Mouse (Mus musculus): ENCODE results near the gene 4933417A18Rik. TPM values are rescaled to one million over a fixed set of nuclear protein-coding genes. Genes with fewer than 3 reads are reported as not detected.
A peak's percentile ranks its signal among the peaks of the same experiment; 100 is the strongest.
"Not testable (repeated sequence)": the region's sequence is repeated elsewhere in the genome, so short reads cannot be mapped to it uniquely, and the experiment has no call there.

4933417A18Rik gene
- not detected for polyA plus RNA-seq (2012; fragmentation: generic; extraction: Trizol)

DNA sequence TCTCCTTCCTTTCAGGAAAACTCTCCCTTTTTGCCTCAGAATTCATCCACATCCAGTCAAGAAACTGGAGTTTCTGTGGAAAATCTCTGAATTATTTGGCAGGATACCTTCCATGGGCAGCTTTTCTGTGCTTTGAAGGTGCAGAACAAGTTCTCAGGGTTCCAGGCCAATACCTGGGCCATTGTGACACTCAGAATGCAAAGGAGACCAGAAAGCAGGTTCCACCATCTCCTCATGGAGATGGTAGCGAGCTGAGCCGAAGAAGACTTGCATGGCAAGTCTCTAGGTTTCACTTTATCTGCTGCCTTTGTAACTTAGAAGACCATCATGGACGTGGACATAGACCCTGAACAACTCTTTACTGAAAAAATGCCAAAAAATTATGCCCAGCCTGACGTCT lies at the start of gene 4933417A18Rik, which contains the start of gene Fam217a:
4933417A18Rik (plus strand) TSS at position 200 of the 400 bp plus-strand sequence.
Fam217a (minus strand) TSS at position 101 of the 400 bp plus-strand sequence.
- Histone ChIP-seq H3K79me2 (ENCODE audit: control insufficient read depth, insufficient read depth) (no peaks in the 10 kb centered on the region), H3K27me3 (ENCODE audit: control insufficient read depth, insufficient read depth, insufficient read length) (peaks cover 4% of the 10 kb centered on the region), H3K4me3 (no peak within 1 kb of the TSS), H3K36me3 (ENCODE audit: control insufficient read depth, insufficient read depth) (no peaks in the 10 kb centered on the region), H3ac (ENCODE audit: control insufficient read depth, insufficient read length) (no peak within 1 kb of the TSS), H3K4me2 (ENCODE audit: low read depth) (no peak within 1 kb of the TSS)
- no peak for TF ChIP-seq MYOG (IDR thresholded peaks at IDR 0.05; ENCODE audit: control insufficient read depth in 1 of 3, insufficient read depth in 1 of 3, insufficient read length in 2 of 3, low read depth in 2 of 3)

GRCm38 (mm10) chr13:34874736-34875135 lies 49.5 kb upstream of the 4933417A18Rik start:
- H3K79me2 ChIP-seq (ENCODE audit: control insufficient read depth, insufficient read depth): peaks cover 41% of the 10 kb centered on the region
- H3K4me3 ChIP-seq: peak overlapping the region; percentile 52
- H3K27me3 ChIP-seq (ENCODE audit: control insufficient read depth, insufficient read depth, insufficient read length); H3K36me3 ChIP-seq (ENCODE audit: control insufficient read depth, insufficient read depth): not testable (repeated sequence)
- peak overlapping the region; percentile 63 for H3ac ChIP-seq (ENCODE audit: control insufficient read depth, insufficient read length)
- H3K4me2 ChIP-seq (ENCODE audit: low read depth): peak overlapping the region; percentile 85

GRCm38 (mm10) chr13:34875166-34875710 lies 49.0 kb upstream of the 4933417A18Rik start, which contains the start of gene Prpf4b:
TSS of gene Prpf4b (plus strand) at chr13:34875302.
- Histone ChIP-seq H3K36me3 (ENCODE audit: control insufficient read depth, insufficient read depth) (no peaks in the 10 kb centered on the region), H3K4me3 (peak within 1 kb of the TSS; percentile 52)

GRCm38 (mm10) chr13:34875741-34876445 lies 48.3 kb upstream of the 4933417A18Rik start:
- TF ChIP-seq MYOD1 (IDR thresholded peaks at IDR 0.05; ENCODE audit: control insufficient read depth in 1 of 3, insufficient read length in 2 of 3, low read depth in 2 of 3) (peak in 1 of 3 experiments; percentile 8), POLR2A (IDR thresholded peaks at IDR 0.05; ENCODE audit: insufficient read length, low read depth) (no peak), MYOG (IDR thresholded peaks at IDR 0.05; ENCODE audit: control insufficient read depth in 1 of 3, insufficient read depth in 1 of 3, insufficient read length in 2 of 3, low read depth in 2 of 3) (peak in 1 of 3 experiments; percentile 20), SRF (IDR thresholded peaks at IDR 0.05; ENCODE audit: control insufficient read depth, insufficient read length, low read depth) (no peak), E2F4 (IDR thresholded peaks at IDR 0.05; ENCODE audit: insufficient read depth) (no peak), MAX (IDR thresholded peaks at IDR 0.05; ENCODE audit: low read depth) (no peak), POLR2AphosphoS2 (IDR thresholded peaks at IDR 0.05; ENCODE audit: insufficient read length, low read depth) (peak; percentile 9)
- peak overlapping the region; percentile 63 for H3ac ChIP-seq (ENCODE audit: control insufficient read depth, insufficient read length)
- H3K79me2 ChIP-seq (ENCODE audit: control insufficient read depth, insufficient read depth): peaks cover 52% of the 10 kb centered on the region
- H3K36me3 ChIP-seq (ENCODE audit: control insufficient read depth, insufficient read depth): no peaks in the 10 kb centered on the region
- H3K27me3 ChIP-seq (ENCODE audit: control insufficient read depth, insufficient read depth, insufficient read length): no peaks in the 10 kb centered on the region
- H3K4me2 ChIP-seq (ENCODE audit: low read depth): peak overlapping the region; percentile 95
- peak overlapping the region; percentile 52 for H3K4me3 ChIP-seq

More at GRCm38 (mm10) chr13:34875166-34875710, 49.0 kb upstream of the 4933417A18Rik start, which contains the start of gene Prpf4b:
- H3ac ChIP-seq (ENCODE audit: control insufficient read depth, insufficient read length): peak within 1 kb of the TSS; percentile 63
- peak within 1 kb of the TSS; percentile 95 for H3K4me2 ChIP-seq (ENCODE audit: low read depth)
- TF ChIP-seq MAX (IDR thresholded peaks at IDR 0.05; ENCODE audit: low read depth) (no peak), TCF12 (IDR thresholded peaks at IDR 0.05; ENCODE audit: insufficient read depth, poor library complexity, severe bottlenecking) (no peak), MYOD1 (IDR thresholded peaks at IDR 0.05; ENCODE audit: control insufficient read depth in 1 of 3, insufficient read length in 2 of 3, low read depth in 2 of 3) (no peak), MYOG (IDR thresholded peaks at IDR 0.05; ENCODE audit: control insufficient read depth in 1 of 3, insufficient read depth in 1 of 3, insufficient read length in 2 of 3, low read depth in 2 of 3) (no peak), CEBPB (IDR thresholded peaks at IDR 0.05; ENCODE audit: insufficient read depth, poor library complexity, severe bottlenecking) (no peak), TCF3 (IDR thresholded peaks at IDR 0.05; ENCODE audit: insufficient read length, low read depth) (no peak), POLR2A (IDR thresholded peaks at IDR 0.05; ENCODE audit: insufficient read length, low read depth) (peak; percentile 71), POLR2AphosphoS2 (IDR thresholded peaks at IDR 0.05; ENCODE audit: insufficient read length, low read depth) (peak; percentile 71), USF1 (IDR thresholded peaks at IDR 0.05; ENCODE audit: low read depth) (no peak), SRF (IDR thresholded peaks at IDR 0.05; ENCODE audit: control insufficient read depth, insufficient read length, low read depth) (no peak)
- peaks cover 46% of the 10 kb centered on the region for H3K79me2 ChIP-seq (ENCODE audit: control insufficient read depth, insufficient read depth)
- peaks cover 4% of the 10 kb centered on the region for H3K27me3 ChIP-seq (ENCODE audit: control insufficient read depth, insufficient read depth, insufficient read length)

DNA sequence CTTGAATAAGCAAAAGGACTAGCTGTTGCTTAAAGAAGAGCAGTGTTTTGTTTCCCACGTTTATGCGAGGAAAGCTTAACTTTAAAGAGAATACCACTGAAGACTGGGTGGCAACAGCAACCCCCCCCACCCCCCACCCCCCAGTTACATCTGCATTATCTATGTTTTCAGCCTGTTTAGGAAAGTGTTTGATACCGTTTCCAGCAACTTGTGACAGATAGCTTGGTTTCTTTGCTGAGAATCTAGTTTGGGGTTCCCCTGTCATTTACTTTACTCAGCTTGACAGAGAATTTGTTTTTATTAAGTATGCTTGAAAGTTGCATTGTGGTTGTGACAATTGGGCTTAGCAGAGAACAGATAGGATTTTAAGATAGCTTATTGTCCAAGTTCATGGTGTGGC lies 47.7 kb upstream of the 4933417A18Rik start:
- peak overlapping the region; percentile 52 for H3K4me3 ChIP-seq
- H3ac ChIP-seq (ENCODE audit: control insufficient read depth, insufficient read length): peak overlapping the region; percentile 63
- TF ChIP-seq USF1 (IDR thresholded peaks at IDR 0.05; ENCODE audit: low read depth) (no peak), MAX (IDR thresholded peaks at IDR 0.05; ENCODE audit: low read depth) (no peak), CEBPB (IDR thresholded peaks at IDR 0.05; ENCODE audit: insufficient read depth, poor library complexity, severe bottlenecking) (no peak), E2F4 (IDR thresholded peaks at IDR 0.05; ENCODE audit: insufficient read depth) (no peak), POLR2AphosphoS2 (IDR thresholded peaks at IDR 0.05; ENCODE audit: insufficient read length, low read depth) (no peak), TCF12 (IDR thresholded peaks at IDR 0.05; ENCODE audit: insufficient read depth, poor library complexity, severe bottlenecking) (no peak), SRF (IDR thresholded peaks at IDR 0.05; ENCODE audit: control insufficient read depth, insufficient read length, low read depth) (no peak), REST (IDR thresholded peaks at IDR 0.05; ENCODE audit: insufficient read depth, insufficient read length) (no peak), MYOD1 (IDR thresholded peaks at IDR 0.05; ENCODE audit: control insufficient read depth in 1 of 3, insufficient read length in 2 of 3, low read depth in 2 of 3) (no peak), POLR2A (IDR thresholded peaks at IDR 0.05; ENCODE audit: insufficient read length, low read depth) (no peak), TCF3 (IDR thresholded peaks at IDR 0.05; ENCODE audit: insufficient read length, low read depth) (no peak), MYOG (IDR thresholded peaks at IDR 0.05; ENCODE audit: control insufficient read depth in 1 of 3, insufficient read depth in 1 of 3, insufficient read length in 2 of 3, low read depth in 2 of 3) (no peak)

More for the DNA sequence above, 47.7 kb upstream of the 4933417A18Rik start:
- Histone ChIP-seq H3K4me2 (ENCODE audit: low read depth) (peak overlapping the region; percentile 95), H3K36me3 (ENCODE audit: control insufficient read depth, insufficient read depth) (no peaks in the 10 kb centered on the region), H3K27me3 (ENCODE audit: control insufficient read depth, insufficient read depth, insufficient read length) (no peaks in the 10 kb centered on the region), H3K79me2 (ENCODE audit: control insufficient read depth, insufficient read depth) (peaks cover 58% of the 10 kb centered on the region)
